Mouse (Mus musculus): ENCODE measurements at regions not wholly inside any gene's neighbourhood (a gene's known extent, or its start where the extent isn't known, plus 50 kb on each side); places are given as distances from the start of the nearest gene placed in this dataset.

- no peak for TF ChIP-seq CTCF (IDR thresholded peaks at IDR 0.05)
- DNase-seq (ENCODE audit: extremely low spot score in 1 of 2, low spot score in 2 of 2), result no peak
- no peak overlapping the region for H3K4me3 ChIP-seq
- intact Hi-C loops (cut with DNase I), result no loop called here
- no peak overlapping the region for H3K27ac ChIP-seq
Observed at GRCm38 (mm10) chr3:40091773-40092343, 439.2 kb upstream of the Intu start.

DNA sequence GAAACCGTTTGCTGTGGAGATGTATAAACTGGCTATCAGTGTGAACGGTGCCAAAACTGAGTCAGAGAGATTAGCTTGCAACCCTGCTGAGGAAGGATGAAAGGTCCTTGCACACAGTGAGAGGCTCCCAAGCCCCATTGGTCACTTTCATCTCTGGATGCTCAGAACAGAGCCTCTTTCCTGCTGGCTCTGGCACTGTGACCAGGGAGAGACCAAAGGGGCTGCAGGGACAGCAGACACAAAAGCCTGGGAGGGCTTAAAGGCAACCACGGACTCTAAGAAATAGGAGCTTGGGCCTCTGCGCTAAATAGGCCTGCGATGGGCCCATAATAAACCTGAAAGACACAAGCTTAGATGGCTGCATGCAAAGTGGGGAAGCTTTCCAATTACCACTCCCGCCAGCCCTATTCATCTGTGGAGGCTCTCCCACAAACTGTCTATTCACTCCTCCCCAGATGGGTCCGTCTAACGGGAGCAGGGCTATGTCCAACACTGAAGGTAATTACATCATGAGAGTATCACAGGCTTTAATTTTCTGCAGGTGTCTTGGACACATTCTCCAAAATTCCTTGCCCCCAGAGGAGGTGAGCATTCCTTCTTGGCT, 438.2 kb upstream of the Intu start:
- Histone ChIP-seq H3K27ac (no peak overlapping the region), H3K4me3 (no peak overlapping the region)
- intact Hi-C loops (cut with DNase I), result no loop called here
- DNase-seq (ENCODE audit: extremely low spot score in 1 of 2, low spot score in 2 of 2), result no peak
- no peak for TF ChIP-seq CTCF (IDR thresholded peaks at IDR 0.05)

DNA sequence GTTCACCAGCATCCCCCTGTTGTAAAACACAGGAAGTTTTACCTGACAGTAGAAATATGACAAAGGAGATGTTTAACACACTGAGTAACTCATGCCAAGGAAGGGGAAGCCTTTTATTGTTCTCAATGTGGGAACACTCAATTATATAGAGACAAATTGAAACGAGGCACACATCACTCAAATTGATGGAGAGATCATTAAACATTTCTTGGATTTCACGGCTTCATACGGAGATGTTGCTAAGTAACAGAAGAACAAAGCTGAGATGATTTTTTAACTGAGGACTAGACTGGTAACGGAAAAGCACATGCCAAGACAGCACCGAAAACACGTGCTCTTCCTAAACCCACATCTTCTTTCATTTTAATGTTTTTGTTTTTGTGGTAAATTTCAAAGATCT, 437.0 kb upstream of the Intu start:
- no peak overlapping the region for H3K27ac ChIP-seq
- TF ChIP-seq CTCF (IDR thresholded peaks at IDR 0.05), result no peak
- H3K4me3 ChIP-seq, result no peak overlapping the region
- DNase-seq (ENCODE audit: extremely low spot score in 1 of 2, low spot score in 2 of 2), result no peak
- intact Hi-C loops (cut with DNase I), result no loop called here

- DNase-seq (ENCODE audit: extremely low spot score in 1 of 2, low spot score in 2 of 2), result no peak
- Histone ChIP-seq H3K27ac (no peak overlapping the region), H3K4me3 (no peak overlapping the region)
- no peak for TF ChIP-seq CTCF (IDR thresholded peaks at IDR 0.05)
- intact Hi-C loops (cut with DNase I), result no loop called here
Observed at GRCm38 (mm10) chr3:40094701-40095100, 436.4 kb upstream of the Intu start.

DNA sequence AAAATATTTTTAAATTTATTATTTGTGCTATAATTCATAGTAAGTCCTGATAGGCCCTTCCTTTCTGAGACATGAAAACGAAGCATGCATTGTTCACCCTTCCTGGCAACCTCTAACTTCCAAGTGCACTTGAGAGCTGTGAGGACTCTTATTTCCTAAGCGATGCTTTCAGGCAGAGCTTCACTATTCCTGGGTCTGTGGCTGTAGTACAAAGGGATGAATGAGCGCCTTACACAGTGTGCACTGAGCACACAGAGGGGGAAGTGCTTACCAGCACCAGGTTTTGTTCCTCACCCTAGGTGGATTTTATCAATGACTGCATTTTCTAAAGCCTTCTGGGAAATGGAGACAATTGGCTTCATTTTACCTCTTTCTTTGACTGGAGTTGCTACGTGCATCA, 428.4 kb upstream of the Intu start:
- Histone ChIP-seq H3K4me3 (no peak overlapping the region), H3K27ac (no peak overlapping the region)
- DNase-seq (ENCODE audit: extremely low spot score in 1 of 2, low spot score in 2 of 2), result no peak
- intact Hi-C loops (cut with DNase I), result no loop called here
- no peak for TF ChIP-seq CTCF (IDR thresholded peaks at IDR 0.05)

DNA sequence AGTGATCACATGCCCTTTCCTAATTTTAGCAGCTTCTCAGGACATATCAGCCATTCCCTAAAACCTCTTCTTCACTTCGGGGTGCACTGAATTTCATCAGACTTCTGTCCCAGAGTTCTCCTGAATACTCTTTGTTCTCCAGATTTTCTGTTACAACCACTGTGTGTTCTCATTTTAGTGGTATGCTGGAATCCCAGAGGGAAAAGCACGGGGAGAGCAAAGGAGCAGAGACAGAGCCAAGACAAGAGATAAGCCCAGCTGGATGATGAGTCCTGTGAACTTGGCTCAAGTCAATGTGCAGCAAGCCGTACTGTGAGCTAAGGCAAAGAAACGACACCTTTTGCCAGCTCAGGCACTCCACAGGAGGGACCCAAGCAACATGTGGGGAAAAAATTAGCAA, 416.3 kb upstream of the Intu start:
- intact Hi-C loops (cut with DNase I), result no loop called here
- Histone ChIP-seq H3K27ac (no peak overlapping the region), H3K4me3 (no peak overlapping the region)
- TF ChIP-seq CTCF (IDR thresholded peaks at IDR 0.05), result no peak
- DNase-seq (ENCODE audit: extremely low spot score in 1 of 2, low spot score in 2 of 2), result no peak

GRCm38 (mm10) chr3:40118551-40118950, 412.5 kb upstream of the Intu start:
- no peak for TF ChIP-seq CTCF (IDR thresholded peaks at IDR 0.05)
- H3K4me3 ChIP-seq, result no peak overlapping the region
- DNase-seq (ENCODE audit: extremely low spot score in 1 of 2, low spot score in 2 of 2), result no peak
- intact Hi-C loops (cut with DNase I), result no loop called here
- H3K27ac ChIP-seq, result no peak overlapping the region

- intact Hi-C loops (cut with DNase I), result no loop called here
- H3K27ac ChIP-seq, result no peak overlapping the region
- TF ChIP-seq CTCF (IDR thresholded peaks at IDR 0.05), result no peak
- DNase-seq (ENCODE audit: extremely low spot score in 1 of 2, low spot score in 2 of 2), result no peak
- H3K4me3 ChIP-seq, result no peak overlapping the region
Observed at GRCm38 (mm10) chr3:40119462-40119861, 411.6 kb upstream of the Intu start.

DNA sequence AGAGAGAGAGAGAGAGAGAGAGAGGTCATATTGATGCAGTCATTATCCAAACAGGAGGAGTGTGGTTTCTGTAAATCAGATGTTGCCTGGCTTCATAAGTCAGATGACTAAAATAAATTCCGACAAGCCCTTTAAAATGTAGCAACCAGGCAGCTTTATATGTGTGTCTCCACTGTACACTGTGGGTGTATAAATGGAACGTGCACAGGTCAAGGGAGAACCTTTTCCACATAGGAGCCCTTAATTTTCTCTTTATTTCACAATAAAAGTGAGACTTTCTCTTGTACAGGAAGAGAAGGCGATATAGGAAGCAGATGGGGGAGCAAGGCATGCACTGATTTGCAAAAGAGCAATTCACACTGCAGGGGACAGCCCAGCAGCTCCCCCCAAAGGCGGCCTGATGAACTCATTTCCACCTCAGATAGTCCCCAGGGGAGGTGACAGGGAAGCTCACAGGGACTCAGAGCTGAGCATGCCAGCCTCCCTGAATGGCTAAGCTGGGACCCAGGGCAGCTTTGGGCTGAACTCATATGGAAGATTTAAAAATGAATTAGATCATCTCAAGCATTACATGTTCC, 410.7 kb upstream of the Intu start:
- H3K27ac ChIP-seq, result no peak overlapping the region
- intact Hi-C loops (cut with DNase I), result loop anchor here (2.0 to 5.0 kb wide), 2 partner anchors 123 to 1238 kb away; no protein-coding TSS in a partner anchor

DNA sequence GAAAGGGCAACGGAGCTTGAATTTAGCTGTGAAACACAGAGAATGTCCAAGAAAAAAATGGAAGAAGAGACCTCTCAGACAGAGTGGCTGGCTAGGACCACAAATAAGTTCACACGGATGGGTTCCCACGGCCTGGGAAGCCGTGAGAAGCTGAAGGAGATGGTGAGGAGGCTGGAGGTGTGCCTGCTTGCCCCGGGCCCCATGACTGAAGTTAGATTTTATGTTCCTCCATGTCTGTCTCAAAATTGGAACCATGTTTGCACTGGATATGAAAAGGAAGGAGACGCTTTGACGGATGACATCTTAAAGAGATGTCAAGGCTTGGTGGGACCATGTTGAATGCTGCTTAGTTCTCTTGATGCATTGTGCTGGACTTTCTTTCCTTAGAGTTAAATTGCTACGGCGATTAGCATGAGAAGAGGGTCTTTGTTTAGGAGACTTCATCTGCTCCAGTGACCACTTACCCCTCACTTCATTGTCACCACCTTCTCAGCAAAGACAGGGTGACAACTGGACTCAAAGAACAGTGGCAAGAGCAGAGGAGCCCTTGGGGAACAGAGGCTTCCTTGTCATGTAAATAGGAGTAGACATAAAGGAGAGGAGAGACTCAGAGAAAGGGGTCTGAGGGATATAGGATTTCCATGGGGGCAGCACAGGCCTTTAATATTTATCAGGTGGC, 407.4 kb upstream of the Intu start:
- no peak overlapping the region for H3K4me3 ChIP-seq
- intact Hi-C loops (cut with DNase I), result loop anchor here (5.0 kb wide), 1 partner anchor 126 kb away; no protein-coding TSS in a partner anchor
- DNase-seq (ENCODE audit: extremely low spot score in 1 of 2, low spot score in 2 of 2), result no peak
- no peak overlapping the region for H3K27ac ChIP-seq
- no peak for TF ChIP-seq CTCF (IDR thresholded peaks at IDR 0.05)

More for the DNA sequence above, 410.7 kb upstream of the Intu start:
- DNase-seq (ENCODE audit: extremely low spot score in 1 of 2, low spot score in 2 of 2), result peak; percentile 50 to 75
- H3K4me3 ChIP-seq, result no peak overlapping the region
- peak; percentile 79 for TF ChIP-seq CTCF (IDR thresholded peaks at IDR 0.05)

DNA sequence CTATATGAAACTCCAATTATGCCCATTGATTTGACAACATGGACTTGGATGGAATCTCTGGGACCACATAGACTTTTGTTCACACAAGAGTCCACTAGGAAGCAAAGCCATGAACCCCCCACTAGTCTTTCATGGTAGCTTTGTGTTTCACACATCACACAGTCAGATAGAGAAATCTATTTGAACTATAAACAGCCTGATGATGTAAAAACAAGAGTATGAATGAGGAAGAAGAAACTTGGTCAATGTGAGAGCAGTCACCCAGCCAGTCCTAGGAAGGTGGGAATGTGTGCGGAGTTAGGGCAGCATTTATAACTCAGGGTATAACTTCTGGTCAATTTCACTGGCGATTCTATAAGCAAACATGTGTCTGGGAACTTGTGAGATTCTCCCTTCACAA, 404.2 kb upstream of the Intu start:
- TF ChIP-seq CTCF (IDR thresholded peaks at IDR 0.05), result no peak
- intact Hi-C loops (cut with DNase I), result no loop called here
- no peak for DNase-seq (ENCODE audit: extremely low spot score in 1 of 2, low spot score in 2 of 2)
- Histone ChIP-seq H3K4me3 (no peak overlapping the region), H3K27ac (no peak overlapping the region)

DNA sequence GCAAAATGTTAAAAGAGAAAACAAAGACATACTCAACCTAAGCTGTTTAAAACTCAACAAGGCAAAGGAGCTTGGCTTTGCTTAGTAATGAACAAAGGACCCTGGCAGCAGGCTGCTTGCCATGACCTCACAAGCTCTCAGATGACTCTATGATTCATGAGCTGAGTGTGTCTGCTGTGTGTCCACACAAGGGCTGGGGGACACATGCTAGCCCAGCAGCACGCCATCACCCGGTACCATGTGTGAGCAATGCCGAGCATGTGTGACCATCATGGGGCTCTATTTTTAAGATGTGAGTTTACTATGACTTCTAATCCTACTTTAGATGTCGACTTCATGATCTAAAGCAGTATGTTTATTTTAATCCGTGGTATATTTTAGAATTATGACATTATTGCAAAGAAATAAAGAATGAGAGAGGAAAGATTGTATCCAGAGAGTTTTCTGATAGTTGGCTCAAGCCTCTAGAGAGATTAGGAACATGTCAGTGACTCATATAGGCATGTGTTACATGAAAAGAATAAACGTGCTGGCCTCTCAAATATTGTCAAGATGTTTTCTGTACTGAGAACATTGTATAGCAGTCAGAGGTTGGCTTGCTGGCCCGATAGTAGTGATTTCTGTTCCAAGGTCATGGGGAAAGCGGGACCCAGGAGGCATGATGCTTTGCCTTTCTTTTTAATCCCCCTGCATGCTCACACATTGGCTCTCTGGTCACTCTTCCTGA, 400.1 kb upstream of the Intu start:
- Histone ChIP-seq H3K4me3 (no peak overlapping the region), H3K27ac (no peak overlapping the region)
- intact Hi-C loops (cut with DNase I), result no loop called here
- TF ChIP-seq CTCF (IDR thresholded peaks at IDR 0.05), result no peak
- no peak for DNase-seq (ENCODE audit: extremely low spot score in 1 of 2, low spot score in 2 of 2)

Data from left cerebral cortex, adult 2 months (tissue).